Comparison of ENCODE assay signal across 22 mouse cellular contexts in genomic region chr2:178304669-178305068, GRCm38 (mm10).
DNase-seq lines count a peak whose midpoint lies in the region; ATAC-seq and TF ChIP-seq lines count a peak whose summit lies in the region.
"Had no signal": no experiment of that assay in that cellular context is flagged by ENCODE, and none has a peak within 500 bp of the region (broad histone marks: within the 10 kb centered on the region; RNA-seq: fewer than 3 reads in every experiment).

No protein-coding gene starts in this region.

- no peak overlapping the region for H3K9ac ChIP-seq in hindbrain, embryonic 11.5 days (ENCODE audit: low read depth, low read length)
- H3K9ac ChIP-seq in hindbrain, embryonic 16.5 days (ENCODE audit: low read depth, low read length): no peak overlapping the region
- H3K9ac ChIP-seq: embryonic facial prominence, embryonic 15.5 days; heart, embryonic 12.5 days had no signal

- H3K4me1 ChIP-seq in hindbrain, embryonic 10.5 days (replicated peaks): peaks cover 29% of the 10 kb centered on the region
- H3K4me1 ChIP-seq in hindbrain, embryonic 11.5 days (replicated peaks; ENCODE audit: control insufficient read depth, insufficient read depth, low read length): peaks cover 7% of the 10 kb centered on the region; the same call in 1 of the 2 replicates
- H3K4me1 ChIP-seq in hindbrain, embryonic 16.5 days (ENCODE audit: control insufficient read depth, insufficient read depth, low read depth, low read length): peaks cover 19% of the 10 kb centered on the region
- H3K4me1 ChIP-seq in olfactory bulb, adult 2 months (ENCODE audit: control insufficient read depth, insufficient read depth, low read length): peaks cover 38% of the 10 kb centered on the region
- H3K4me1 ChIP-seq: embryonic facial prominence, embryonic 15.5 days; heart, embryonic 12.5 days; limb, embryonic 10.5 days had no signal

- DNase-seq in hindbrain, embryonic 10.5 days (ENCODE audit: low spot score): no peak
- DNase-seq in hindbrain, embryonic 11.5 days (ENCODE audit: low spot score): no peak
- peak; percentile 39 for DNase-seq in right cerebral cortex, adult 18-20 months
- no peak for DNase-seq in right cerebral cortex, postnatal 4 days
- DNase-seq in adrenal gland, adult 8-10 months: no peak
- DNase-seq: cerebellum, postnatal 14 days; gastrocnemius, postnatal 10 days; heart, adult 11 months; heart, postnatal 14 days; kidney, adult 8-10 months; kidney, postnatal 14 days; lung, adult 2 months; lung, postnatal 36 days; spleen, adult 18-20 months; thymus, adult 2 months had no signal

- no peaks in the 10 kb centered on the region for H3K36me3 ChIP-seq in hindbrain, embryonic 10.5 days
- no peaks in the 10 kb centered on the region for H3K36me3 ChIP-seq in hindbrain, embryonic 11.5 days (ENCODE audit: control insufficient read depth, insufficient read depth, low read length)
- no peaks in the 10 kb centered on the region for H3K36me3 ChIP-seq in hindbrain, embryonic 16.5 days (ENCODE audit: control insufficient read depth, insufficient read depth, low read length)
- H3K36me3 ChIP-seq: embryonic facial prominence, embryonic 15.5 days; heart, embryonic 12.5 days; limb, embryonic 10.5 days had no signal

- H3K27me3 ChIP-seq in hindbrain, embryonic 10.5 days (ENCODE audit: insufficient read depth, poor library complexity, severe bottlenecking): no peaks in the 10 kb centered on the region
- no peaks in the 10 kb centered on the region; the same call in 1 of the 2 replicates for H3K27me3 ChIP-seq in hindbrain, embryonic 11.5 days (ENCODE audit: control insufficient read depth, insufficient read depth, low read length)
- H3K27me3 ChIP-seq in hindbrain, embryonic 16.5 days (replicated peaks; ENCODE audit: control insufficient read depth, insufficient read depth, low read length): no peaks in the 10 kb centered on the region
- H3K27me3 ChIP-seq: embryonic facial prominence, embryonic 15.5 days had no signal

- no peak overlapping the region for H3K4me3 ChIP-seq in hindbrain, embryonic 10.5 days
- no peak overlapping the region for H3K4me3 ChIP-seq in hindbrain, embryonic 11.5 days (ENCODE audit: low read depth, low read length)
- H3K4me3 ChIP-seq in hindbrain, embryonic 16.5 days (ENCODE audit: low read length): no peak overlapping the region
- no peak overlapping the region for H3K4me3 ChIP-seq in olfactory bulb, adult 2 months (ENCODE audit: insufficient read depth, low read depth, low read length)
- H3K4me3 ChIP-seq: embryonic facial prominence, embryonic 15.5 days; heart, embryonic 12.5 days; limb, embryonic 10.5 days had no signal

- peak overlapping the region; percentile 81 for H3K27ac ChIP-seq in hindbrain, embryonic 10.5 days
- H3K27ac ChIP-seq in hindbrain, embryonic 11.5 days (ENCODE audit: low read depth, low read length): no peak overlapping the region
- peak overlapping the region; percentile 73; the same call in 1 of the 2 replicates for H3K27ac ChIP-seq in hindbrain, embryonic 16.5 days (ENCODE audit: low read depth, low read length)
- peak overlapping the region; percentile 69; the same call in 1 of the 2 replicates for H3K27ac ChIP-seq in olfactory bulb, adult 2 months (ENCODE audit: insufficient read depth, low read depth, low read length)
- H3K27ac ChIP-seq: embryonic facial prominence, embryonic 15.5 days; limb, embryonic 10.5 days had no signal

- H3K9me3 ChIP-seq in hindbrain, embryonic 10.5 days: no peaks in the 10 kb centered on the region
- no peaks in the 10 kb centered on the region for H3K9me3 ChIP-seq in hindbrain, embryonic 11.5 days (ENCODE audit: control insufficient read depth, low read length)
- no peaks in the 10 kb centered on the region for H3K9me3 ChIP-seq in hindbrain, embryonic 16.5 days (ENCODE audit: control insufficient read depth, low read length)
- H3K9me3 ChIP-seq: embryonic facial prominence, embryonic 15.5 days; heart, embryonic 12.5 days; limb, embryonic 10.5 days had no signal

- TF ChIP-seq POLR2A in olfactory bulb, adult 2 months (IDR thresholded peaks at IDR 0.05; ENCODE audit: insufficient read depth, low read depth, low read length): no peak

- no peak for TF ChIP-seq CTCF in olfactory bulb, adult 2 months (IDR thresholded peaks at IDR 0.05; ENCODE audit: insufficient read depth, low read depth, low read length)

- no peak for ATAC-seq in hindbrain, embryonic 11.5 days (ENCODE audit: low FRiP score)
- ATAC-seq in hindbrain, embryonic 16.5 days: no peak
- ATAC-seq in erythroid progenitor cell, adult 5-6 weeks (replicated peaks; ENCODE audit: low FRiP score, poor library complexity, severe bottlenecking): no peak
- ATAC-seq: inflammation-experienced regulatory T-cells, adult 6 months had no signal

- 88% methylated on average over 6 of the region's 6 CpGs for WGBS in hindbrain, embryonic 10.5 days
- 88% methylated on average over 6 of the region's 6 CpGs for WGBS in hindbrain, embryonic 11.5 days
- 82% methylated on average over 6 of the region's 6 CpGs for WGBS in hindbrain, embryonic 16.5 days
- WGBS in olfactory bulb, adult 2 months: 48% methylated on average over 6 of the region's 6 CpGs

- no peak overlapping the region for H3K4me2 ChIP-seq in hindbrain, embryonic 11.5 days (replicated peaks; ENCODE audit: low read depth, low read length)
- H3K4me2 ChIP-seq in hindbrain, embryonic 16.5 days (ENCODE audit: low read length): no peak overlapping the region
- H3K4me2 ChIP-seq: embryonic facial prominence, embryonic 15.5 days; heart, embryonic 12.5 days had no signal
